Mouse (Mus musculus) activated CD4-positive, CD25-positive, alpha-beta regulatory T cell, adult 4 months (primary cell): Measurements from ENCODE around the gene Arpc4. TPM values are rescaled to one million over a fixed set of nuclear protein-coding genes. Genes with fewer than 3 reads are reported as not detected.

Source experiments
- ATAC-seq: one replicate; pipeline ENCODE4 v1.8.0; 2017
- polyA plus RNA-seq, 2 experiments: library from polyadenylated mRNA; unstranded; fragments of 100-300 nt; shearing (Covaris generic); gene quantifications; one replicate each; pipeline ENCODE4 v1.2.1; 2017

The Arpc4 gene
- polyA plus RNA-seq, 2 experiments from 2014 or later = 658 to 920 TPM

DNA sequence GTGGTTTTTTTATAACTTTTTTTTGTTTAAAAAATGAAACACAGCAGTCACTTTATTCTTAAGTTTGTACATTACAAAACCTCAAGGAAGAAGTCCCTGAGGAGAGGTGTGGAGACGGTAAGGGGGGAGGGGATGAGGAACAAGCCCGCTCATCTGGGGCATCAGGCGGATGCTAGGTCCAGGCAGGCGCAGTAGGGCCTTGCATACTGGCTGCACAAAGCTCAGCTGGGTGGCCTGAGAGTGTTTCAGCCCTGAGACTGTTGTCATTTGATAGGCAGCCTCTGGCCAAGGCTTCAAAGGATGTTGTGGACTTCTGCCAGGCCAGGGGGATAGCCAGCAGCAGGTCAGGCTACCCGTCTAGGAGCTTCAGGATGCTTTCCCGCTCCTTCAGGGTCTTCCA is 11.3 kb upstream of the Arpc4 start:
- no peak for ATAC-seq

DNA sequence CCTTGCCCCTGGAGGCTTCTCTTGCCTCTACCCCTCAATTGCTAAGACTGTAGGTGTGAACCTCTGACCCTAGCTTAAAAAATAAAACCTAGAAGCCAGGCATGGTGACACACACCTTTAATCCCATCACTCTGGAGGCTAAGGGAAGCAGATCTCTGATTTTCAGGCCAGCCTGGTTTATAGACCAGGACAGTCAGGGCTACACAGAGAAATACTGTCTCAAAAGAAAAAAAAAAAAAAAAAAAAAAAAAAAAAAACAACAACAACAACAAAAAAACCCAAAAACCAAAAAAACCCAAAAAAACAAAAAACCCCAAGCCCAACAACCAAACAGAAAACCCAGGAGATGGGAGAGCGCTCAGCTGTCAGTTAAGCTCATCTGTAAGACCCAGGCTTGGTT is 10.3 kb upstream of the Arpc4 start:
- ATAC-seq = no peak

DNA sequence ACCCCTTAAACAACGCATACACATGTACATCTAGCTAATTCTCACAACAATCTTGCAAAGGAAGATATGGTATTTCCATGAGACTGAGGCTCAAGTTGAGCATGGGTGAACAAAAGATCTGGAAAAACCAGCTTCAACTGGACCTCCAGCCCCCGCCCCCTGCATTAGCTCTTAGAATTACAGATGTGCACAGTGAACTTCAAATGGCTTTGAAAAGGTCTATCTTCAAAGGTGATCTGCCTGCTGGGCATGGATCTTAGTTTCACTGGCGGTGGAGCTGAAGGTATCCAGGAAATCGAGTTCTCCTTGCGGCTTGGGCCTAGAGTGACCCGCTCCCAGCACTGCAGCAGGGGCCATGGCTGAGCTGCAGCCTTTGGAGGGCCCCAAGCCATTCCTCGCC is 9.8 kb upstream of the Arpc4 start:
- ATAC-seq = no peak

DNA sequence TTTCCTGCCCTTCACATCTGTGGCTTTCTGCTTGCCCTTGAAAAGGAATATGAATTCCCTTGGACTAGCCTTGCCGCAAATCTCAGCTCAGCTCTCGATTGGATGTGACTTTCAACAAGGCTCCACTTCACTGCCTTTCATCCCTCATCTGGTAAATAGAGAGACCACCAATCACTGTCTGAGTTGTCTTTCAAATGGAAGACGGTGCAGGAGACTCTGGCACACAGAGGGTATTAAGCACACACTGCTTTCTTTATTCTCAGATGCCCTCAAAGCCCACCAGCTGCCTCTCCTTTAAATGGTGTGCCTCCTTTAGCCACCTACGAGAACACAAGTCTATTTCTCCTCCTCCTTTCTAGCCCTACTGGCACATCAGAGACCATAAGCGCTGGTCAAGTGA is 9.3 kb upstream of the Arpc4 start:
- no peak for ATAC-seq

DNA sequence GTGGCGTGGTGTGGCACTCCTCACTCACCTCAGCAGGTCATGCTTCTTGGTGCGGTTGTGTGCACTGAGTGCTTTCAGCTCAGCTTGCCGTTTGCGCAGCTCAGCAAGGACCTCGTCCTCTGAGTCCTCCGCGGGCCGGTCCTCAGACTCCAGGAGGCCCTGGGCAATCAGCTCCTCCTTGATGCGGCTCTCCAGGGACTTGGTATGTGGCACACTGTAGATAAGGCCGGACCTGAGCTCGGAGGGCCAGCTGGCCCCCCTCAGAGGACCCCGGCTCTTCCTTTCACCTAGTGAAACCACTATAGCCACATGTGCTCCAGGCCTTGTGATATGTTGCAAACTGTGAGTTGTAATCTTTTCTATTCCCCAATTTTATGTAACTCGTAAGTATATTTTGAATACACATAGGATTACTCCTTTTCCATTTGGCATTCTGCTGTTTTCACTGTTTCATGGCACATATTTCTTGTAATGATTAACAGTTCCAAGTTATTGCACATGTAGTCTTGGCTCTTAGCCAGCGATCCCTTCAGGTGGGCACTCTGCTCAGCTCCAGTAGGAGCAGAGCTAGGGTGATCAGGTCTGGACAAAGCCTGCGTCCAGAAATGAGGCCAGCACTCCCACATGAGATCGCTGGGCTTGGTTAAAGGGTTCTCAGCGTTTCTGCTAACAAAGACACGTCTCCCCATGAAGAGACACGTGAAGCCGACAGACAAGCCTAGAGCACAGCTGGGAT is 7.6 kb upstream of the Arpc4 start:
- no peak for ATAC-seq

DNA sequence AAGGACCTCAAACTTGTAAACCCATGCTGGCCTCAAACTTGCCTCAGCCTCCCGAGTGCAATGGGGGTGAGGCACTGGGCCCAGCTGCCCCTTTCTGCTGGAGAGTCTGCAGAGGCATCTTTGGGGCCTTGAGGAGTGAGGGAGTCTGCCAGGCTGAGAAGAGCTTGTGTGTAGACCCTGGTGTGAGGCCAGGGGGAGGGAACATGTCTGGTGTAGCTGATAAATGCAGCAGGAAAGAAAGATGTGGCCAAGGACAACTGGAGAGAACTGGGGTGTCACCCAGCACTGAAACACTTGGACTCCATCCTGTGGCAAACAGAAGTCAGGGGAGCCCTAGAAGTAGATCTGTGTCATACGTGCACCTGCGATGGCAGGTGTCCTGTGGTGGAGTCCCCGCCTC is 4.4 kb upstream of the Arpc4 start:
- ATAC-seq = no peak

DNA sequence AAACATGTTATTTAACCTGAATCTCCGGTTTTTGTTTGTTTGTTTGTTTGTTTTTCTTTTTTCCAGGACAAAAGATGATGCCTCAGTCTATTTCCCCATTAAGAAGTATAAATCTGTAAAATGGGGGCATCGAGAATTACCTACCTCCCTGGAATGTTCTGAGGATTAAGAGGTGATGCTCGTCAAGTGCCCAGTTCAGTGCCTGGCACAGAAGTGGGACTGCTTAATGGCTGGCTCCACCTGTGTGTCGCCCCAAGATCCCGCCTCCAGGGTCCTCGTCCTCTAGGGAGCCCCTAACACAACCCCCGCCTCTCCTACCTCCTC is 781 bp upstream of the Arpc4 start:
- no peak for ATAC-seq

DNA sequence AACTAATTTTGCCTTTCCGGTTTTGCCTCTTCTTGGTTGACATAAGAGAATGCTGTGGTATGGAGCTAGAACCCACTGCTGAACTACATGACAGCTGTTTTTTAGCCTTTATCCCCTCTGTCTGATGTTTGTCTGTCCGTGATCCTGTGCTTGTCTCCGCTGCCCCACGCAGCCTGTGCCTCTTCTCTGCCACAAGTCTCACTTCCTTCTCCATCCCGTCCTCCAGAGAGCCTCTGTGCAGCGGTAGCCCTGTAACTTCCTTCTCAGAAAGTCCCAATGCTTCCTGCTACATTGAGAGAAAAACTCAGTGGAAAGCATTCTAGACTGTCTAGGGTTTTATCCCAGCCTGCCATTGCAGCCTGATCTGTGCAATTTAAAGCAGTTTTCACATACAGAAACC is 1.3 kb downstream of the Arpc4 start:
- ATAC-seq = no peak

DNA sequence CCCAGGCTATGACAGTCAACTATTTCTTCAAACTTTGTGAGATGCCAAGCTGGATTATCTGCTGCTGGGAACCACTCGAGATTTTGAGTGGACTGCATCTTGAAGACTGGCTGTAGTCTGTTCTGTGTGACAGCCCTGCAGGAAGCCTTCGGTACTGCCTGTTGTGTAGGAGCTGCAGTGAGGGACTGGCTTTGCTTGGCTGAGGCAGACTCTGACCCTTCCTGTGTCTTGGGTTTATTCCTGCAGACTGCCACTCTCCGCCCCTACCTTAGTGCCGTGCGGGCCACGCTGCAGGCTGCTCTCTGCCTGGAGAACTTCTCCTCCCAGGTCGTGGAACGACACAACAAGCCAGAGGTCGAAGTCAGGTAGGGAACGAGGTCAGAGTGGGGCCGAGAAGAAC is 2.6 kb downstream of the Arpc4 start:
- no peak for ATAC-seq

DNA sequence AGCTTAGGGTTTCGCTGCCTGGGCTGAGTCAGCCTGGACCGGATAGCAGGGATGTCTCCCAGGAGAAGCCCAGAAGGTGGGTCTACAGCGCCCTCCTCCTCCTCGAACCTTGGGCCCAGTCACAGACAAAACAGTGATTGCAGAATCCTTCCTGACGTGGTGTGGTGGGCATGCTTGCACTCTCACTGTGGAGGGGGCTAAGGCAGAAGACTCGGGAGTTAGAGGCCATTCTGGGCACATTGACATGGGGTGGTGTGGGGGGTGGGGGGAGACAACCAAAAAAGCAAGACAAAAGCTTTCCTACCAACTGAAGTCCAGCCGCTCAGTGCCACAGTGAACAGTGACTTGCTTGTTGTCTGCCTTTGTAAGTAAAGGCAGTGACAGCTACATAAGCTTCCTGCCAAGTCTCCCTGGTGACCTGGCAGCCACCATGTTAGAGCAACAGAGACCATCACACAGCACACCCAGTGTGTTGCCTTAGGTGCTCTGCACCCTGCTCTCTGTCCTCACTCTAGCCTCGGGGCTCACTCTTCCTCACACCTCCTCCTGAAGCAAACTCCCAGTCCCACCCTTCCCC is 6.5 kb downstream of the Arpc4 start:
- ATAC-seq = no peak

DNA sequence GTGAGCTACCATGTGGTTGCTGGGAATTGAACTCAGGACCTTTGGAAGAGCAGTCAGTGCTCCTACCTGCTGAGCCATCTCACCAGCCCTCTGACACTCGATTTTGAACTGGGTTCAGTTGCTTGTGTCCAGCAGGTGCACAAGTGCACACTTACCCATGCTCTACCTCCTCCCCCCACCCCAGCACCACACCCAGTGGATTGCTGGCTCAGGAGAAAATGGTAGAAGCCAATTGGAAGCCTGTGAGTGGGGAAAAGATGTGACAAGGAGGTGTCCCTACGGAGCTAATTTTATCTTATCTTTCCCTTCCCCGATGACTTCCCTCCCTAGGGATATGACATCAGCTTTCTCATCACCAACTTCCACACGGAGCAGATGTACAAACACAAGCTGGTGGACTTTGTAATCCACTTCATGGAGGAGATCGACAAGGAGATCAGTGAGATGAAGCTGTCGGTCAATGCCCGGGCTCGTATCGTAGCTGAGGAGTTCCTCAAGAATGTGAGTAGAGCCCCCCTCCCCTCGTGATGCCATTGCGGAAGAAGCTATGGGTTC is 7.3 kb downstream of the Arpc4 start:
- no peak for ATAC-seq

DNA sequence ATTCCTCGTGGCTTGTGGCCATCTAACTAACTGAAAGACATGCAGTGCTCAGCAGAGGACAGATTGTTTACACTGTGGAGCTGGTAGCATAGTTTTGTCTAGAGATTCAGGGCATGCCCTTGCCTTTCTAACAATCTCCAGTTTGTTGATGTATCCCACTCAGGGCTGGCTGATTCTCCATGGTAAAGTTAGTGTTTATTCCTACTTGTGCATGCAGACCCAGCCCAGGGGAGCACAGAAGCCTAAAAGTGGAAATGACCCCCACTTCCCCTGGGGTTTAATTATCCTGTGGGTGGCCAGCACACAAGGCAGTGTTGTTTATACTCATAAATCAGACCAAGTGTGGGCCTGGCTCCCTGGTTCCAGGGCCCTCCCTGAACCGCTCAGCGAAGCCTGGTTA is 8.1 kb downstream of the Arpc4 start:
- no peak for ATAC-seq

DNA sequence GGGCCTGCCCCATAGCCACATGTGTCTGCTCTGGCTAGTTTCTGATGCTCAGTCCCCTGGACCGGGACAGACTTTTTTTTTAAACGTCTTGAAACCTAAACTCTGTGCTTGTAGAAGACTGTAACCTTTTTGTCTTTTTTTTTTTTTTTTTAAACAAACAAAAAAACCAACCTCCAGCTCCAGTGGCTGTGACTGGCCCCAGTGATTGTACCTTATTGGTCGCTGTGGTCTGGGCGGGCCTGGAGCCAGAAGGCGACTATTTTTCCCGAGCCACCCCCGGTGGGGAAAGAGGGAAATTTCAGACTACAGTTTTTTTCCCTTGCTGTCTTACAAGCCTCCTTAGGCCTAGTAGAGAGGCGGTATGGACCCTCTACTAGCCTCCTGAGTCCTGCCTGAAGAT is 11.0 kb downstream of the Arpc4 start, which contains the start of gene Ttll3:
Gene Ttll3, plus strand, starts transcription at position 301 of the 400 bp plus-strand sequence.
- ATAC-seq = no peak

DNA sequence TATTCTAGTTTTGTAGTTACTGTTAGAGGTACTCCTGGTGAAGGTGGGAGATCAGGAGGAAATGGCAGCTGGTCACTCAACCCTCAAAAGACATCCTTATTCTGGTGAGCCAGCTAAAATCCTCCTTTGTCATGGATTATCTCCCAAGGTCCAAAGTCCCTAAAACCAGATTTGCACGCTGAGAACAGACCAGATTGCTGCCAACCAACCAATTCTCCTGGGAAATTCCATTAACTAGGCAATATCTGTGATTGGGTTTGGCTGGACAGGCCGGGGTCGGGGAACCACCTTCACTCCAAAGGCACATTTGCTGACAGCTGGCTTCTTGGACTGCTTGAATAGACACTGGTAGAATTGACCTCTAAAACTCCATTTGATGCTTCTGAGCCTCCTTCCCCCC is 12.8 kb downstream of the Arpc4 start:
- ATAC-seq = no peak

DNA sequence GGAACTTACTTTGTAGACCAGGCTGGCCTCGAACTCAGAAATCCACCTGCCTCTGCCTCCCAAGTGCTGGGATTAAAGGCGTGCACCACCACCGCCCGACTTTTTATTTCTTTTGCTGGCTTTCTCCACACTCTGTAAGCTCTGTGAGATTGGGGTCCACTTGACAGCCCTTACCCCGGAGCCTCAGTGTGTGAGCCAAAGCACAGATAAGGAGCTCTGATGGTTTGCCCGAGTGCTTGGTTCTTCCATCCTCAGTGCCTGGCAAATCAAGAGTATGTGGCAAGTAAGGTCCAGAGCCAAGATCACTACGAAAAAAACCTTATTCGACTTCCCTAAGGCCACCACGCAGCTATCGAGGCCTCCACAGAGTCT is 14.1 kb downstream of the Arpc4 start:
- ATAC-seq = no peak

DNA sequence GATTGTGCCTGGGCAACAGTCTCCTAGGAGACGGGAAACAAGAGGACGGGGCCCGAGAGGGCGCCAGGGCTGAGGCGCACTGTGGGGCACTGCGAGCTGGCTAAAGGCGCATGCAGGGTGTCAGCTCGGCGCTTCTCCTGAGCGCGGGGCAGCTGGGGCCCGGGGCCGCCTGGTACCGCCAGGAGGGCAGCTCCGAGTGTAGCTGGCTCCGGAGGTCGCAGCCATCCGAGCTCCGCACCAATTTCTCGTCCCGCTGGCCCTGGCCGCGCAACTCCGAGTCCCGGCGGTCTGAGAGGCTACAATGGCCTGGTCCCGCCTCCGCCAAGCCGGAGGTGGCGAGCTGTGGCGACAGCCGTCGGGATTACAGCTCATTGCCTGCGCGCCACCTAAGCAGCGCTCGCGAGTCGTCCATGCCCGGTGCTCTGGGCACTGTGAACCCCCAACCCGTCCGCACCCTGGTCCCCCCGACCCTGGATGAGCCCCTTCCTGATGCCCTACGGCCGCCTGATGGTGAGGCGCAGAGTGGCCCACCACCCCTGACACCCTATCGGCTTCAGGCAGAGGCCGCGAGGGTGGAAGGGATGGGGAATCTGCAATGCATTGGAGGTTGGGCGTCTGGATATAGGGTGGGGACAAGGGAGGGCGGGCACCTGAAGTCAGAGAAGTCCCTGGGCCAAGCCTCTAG is 14.6 kb downstream of the Arpc4 start:
- peak; percentile 17 for ATAC-seq

DNA sequence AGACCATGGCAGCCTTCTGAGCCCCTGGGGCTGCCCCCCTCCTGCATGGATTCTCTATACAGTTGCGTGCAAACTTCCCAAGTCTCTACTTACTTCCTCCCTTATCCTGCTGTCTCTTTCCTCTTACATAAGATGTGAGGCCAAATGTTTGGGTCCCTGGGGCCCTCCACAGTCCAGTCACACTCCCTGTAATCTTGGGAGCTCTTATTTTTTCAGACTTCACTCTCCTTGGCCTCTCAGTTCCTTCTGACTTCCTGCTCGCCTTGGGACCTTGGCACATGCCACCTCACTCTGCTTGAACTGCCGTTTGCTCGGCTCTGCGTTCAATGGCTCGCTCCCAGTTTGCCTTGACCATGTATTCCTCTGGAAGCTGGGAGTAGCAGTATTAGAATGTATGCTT is 16.0 kb downstream of the Arpc4 start:
- ATAC-seq = no peak

DNA sequence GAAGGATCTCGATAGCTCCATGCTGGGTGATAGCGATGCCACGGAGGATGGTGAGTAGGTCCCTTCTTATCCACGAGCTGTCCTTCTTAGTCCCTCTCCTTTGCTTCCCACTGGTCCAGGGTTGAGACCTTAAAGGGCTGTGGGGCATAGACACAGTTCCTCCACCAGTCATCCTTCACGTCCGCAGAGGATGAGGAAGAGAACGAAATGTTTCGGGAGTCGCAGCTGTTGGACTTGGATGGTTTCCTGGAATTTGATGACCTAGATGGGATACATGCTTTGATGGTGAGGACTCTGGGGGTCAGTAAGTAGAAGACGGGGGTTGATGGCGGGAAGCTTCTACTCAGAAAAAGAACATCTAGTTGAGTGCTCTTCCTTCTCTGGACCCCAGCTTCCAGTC is 16.9 kb downstream of the Arpc4 start:
- ATAC-seq = no peak

DNA sequence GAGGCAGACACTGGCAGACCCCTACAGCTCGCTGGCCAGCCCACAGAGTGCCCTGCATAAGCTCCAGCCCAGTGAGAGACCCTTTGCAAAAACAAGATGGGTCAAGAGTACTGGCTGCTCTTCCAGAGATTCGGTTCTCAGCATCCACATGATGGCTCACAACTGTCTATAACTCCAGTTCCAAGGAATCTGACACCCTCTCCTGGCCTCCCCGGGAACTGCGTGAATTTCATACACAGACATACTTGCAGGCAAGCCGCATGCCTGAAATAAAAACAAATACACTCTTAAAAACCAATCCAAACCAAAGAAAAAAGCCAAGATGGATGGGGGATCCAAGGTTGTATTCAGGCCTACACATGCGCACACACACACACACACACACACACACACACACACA is 17.6 kb downstream of the Arpc4 start:
- no peak for ATAC-seq

DNA sequence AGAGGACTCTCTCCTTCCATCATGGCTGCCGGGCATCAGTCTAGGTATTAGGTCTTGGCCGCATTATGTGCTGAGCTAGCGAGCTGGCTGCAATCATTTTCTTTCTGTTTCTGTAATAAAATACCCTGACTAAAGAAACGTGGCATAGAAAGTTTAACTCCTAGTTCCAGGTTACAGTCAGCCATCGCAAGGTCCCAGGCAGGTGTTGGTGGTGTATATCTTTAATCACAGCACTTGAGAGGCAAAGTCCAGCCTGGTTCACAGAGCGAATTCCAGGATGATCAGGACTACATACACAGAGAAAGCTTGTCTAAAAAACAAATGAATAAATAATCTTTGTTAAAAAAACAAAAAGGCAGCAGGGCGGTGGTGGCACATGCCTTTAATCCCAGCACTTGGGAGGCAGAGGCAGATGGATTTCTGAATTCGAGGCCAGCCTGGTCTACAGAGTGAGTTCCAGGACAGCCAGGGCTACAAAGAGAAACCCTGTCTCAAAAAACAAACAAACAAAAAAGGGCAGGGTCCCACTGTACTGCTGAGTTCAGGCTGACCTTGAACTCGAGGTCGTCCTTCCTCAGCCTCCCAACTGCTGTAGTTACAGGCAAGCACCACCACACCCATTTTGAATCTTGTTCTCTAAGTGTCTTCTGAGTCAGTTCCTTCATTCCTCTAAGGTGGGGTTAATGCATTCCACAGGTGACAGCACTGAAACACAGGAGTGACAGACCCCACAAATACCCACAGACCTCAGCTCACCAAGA is 18.5 kb downstream of the Arpc4 start:
- ATAC-seq = no peak

DNA sequence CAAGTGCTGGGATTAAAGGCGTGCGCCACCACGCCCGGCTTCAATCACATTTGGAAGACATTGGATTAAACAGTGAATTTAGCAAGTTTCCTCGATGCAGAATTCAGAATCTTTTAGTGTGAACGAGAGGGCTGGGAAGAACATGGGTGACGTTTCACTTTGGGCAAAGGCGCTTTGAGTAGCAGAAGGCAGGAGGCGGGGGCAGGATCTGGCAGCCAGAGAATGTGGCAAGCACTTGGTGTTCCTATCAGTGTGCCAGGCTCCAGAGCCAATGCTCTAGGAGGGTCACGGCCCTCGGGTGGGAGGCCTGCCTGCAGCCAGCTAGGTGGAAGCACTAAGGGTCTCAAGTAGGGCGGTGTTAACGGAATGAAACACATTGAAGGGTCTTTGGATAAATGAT is 24.2 kb downstream of the Arpc4 start:
- no peak for ATAC-seq

DNA sequence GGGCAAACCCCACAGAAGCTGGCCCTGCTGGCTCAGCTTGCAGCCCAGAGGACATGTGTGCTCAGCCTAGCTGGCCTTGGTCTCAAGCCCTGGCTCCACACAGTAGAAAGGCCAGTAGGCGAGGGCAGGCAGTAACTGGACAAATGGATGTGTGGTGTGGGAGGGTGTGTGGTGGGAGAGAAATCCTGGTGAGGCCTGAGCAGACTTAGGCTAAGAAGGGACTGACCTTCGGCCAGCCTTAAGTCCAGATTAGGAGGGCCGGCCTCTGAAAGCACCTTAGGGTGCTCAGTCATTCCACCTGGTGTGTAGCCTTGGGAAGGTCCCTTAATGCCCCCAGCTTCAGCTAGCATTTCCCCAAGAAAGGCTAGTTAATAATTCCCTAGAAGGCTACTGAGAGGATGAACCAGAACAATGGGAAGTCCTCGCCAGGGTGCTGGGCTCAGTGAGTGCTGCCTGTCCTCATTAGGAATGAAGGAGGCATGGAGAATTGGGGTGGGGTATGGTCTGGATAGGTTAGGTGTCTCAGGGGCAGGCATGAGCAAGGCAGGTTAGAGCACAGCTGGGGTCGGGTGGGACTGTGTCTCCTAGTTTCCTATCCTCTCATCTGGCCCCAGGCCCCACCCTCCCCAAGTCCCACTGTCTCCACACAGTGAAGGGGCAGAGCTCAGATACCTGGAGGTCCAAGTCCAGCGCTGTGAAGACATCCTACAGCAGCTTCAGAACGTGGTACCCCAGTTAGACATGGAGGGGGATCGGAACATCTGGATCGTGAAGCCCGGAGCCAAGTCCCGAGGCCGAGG is 26.9 kb downstream of the Arpc4 start:
- ATAC-seq = no peak

DNA sequence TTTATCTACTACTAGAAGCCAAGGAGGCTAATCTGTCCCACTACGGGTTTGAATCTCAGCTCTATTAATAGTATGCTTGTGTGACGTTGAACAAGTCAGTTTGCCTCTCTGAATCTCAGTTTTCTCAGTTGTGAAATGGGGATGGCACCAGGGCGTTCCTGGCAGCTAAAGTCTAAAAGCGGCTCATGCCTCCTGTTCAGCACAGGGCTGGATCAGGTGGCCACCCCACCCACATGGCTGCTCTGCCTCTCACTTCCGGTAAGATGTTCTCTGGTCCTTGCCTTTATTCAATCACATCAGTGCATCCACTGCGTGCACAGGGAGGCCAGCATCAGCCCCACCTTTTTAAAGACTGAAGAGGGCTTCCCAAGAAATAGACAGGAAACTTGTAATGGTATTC is 27.6 kb downstream of the Arpc4 start:
- no peak for ATAC-seq
